Mouse (Mus musculus) olfactory bulb, adult 2 months (tissue): ENCODE results near the gene Ccr9.

Experiments used
- CTCF ChIP-seq: fragments of 200-500 bp; IDR thresholded peaks from 2 replicates; pipeline ENCODE4 v1.5.1; 2012; ENCODE audit warnings: low read depth, mild to moderate bottlenecking, low read length, moderate library complexity; ENCODE audit not compliant: insufficient read depth
- POLR2A ChIP-seq: fragments of 200-500 bp; IDR thresholded peaks from 2 replicates; pipeline ENCODE4 v1.6.1; 2012; ENCODE audit warnings: mild to moderate bottlenecking, low read depth, low read length, moderate library complexity; ENCODE audit not compliant: insufficient read depth

GRCm38 (mm10) chr9:123815444-123815843 is 137.2 kb downstream of the Ccr9 start:
- TF ChIP-seq CTCF = no peak
- no peak for TF ChIP-seq POLR2A
